Comparison of ENCODE assay signal across 8 mouse cellular contexts in the genomic region with DNA sequence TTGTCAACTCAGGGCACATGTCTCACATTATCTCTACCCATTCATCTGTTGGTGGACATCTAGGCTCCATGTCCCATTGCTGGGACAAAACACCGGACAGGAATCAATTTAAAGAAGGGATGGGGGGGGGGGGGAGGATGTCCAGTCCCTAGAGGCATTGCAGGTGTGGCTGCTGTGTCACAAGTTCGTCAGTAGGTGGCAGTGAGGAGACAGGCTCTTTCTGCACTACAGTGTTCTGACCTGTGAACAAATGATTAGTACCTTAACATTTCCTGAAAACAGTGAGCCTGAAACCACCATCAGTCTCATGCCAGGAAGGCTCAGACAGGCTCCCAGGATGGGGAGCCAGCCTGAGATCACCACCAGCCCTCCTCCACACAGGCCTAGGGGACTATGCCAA. TPM values are rescaled to one million over a fixed set of nuclear protein-coding genes. Genes with fewer than 3 reads are reported as not detected.
DNase-seq lines count a peak whose midpoint lies in the region; ATAC-seq and TF ChIP-seq lines count a peak whose summit lies in the region.

No protein-coding gene starts in this region.

- H3K27me3 ChIP-seq in forebrain, embryonic 11.5 days (ENCODE audit: control insufficient read depth, insufficient read depth, low read length), result no peaks in the 10 kb centered on the region
- H3K27me3 ChIP-seq in forebrain, embryonic 10.5 days (ENCODE audit: poor library complexity, severe bottlenecking), result 0 out of 2 replicates have a peak, but pooled peaks cover 8% of the 10 kb centered on the region
- H3K27me3 ChIP-seq in liver, postnatal 0 days (ENCODE audit: insufficient read depth, low read length), result no peaks in the 10 kb centered on the region
- H3K27me3 ChIP-seq in liver, embryonic 12.5 days (replicated peaks), result no peaks in the 10 kb centered on the region
- no peaks in the 10 kb centered on the region for H3K27me3 ChIP-seq in splenic B cell, adult 2 months (ENCODE audit: control insufficient read depth, insufficient read depth, low read length, poor library complexity, severe bottlenecking)

- no peak overlapping the region for H3K9ac ChIP-seq in forebrain, embryonic 11.5 days (ENCODE audit: low read length)
- H3K9ac ChIP-seq in liver, postnatal 0 days (replicated peaks), result no peak overlapping the region
- no peak overlapping the region for H3K9ac ChIP-seq in liver, embryonic 12.5 days

- DNase-seq in forebrain, embryonic 11.5 days (ENCODE audit: low spot score), result peak; percentile 51
- no peak for DNase-seq in forebrain, embryonic 10.5 days (ENCODE audit: extremely low spot score, low spot score)
- DNase-seq in liver, postnatal 0 days, result peak; percentile 32
- peak; percentile 22 for DNase-seq in embryo, embryonic 11 days
- DNase-seq in splenic B cell, adult 2 months (ENCODE audit: low read depth, low spot score), result peak; percentile 80
- DNase-seq in MN1 (ENCODE audit: low spot score), result no peak
- DNase-seq in right cerebral cortex, postnatal 36 days (ENCODE audit: low spot score in 2 of 2), result no peak

- WGBS in forebrain, embryonic 11.5 days, result 23% methylated on average over 2 of the region's 2 CpGs
- WGBS in forebrain, embryonic 10.5 days, result 20% methylated on average over 2 of the region's 2 CpGs
- 13% methylated on average over 2 of the region's 2 CpGs for WGBS in liver, postnatal 0 days (ENCODE audit: insufficient replicate concordance)
- WGBS in liver, embryonic 12.5 days (ENCODE audit: insufficient replicate concordance), result 8% methylated on average over 2 of the region's 2 CpGs

- TF ChIP-seq EP300 in liver, postnatal 0 days (IDR thresholded peaks at IDR 0.05; ENCODE audit: low read depth), result no peak

- H3K4me1 ChIP-seq in forebrain, embryonic 11.5 days (replicated peaks; ENCODE audit: control insufficient read depth, insufficient read depth, low read length), result no peaks in the 10 kb centered on the region
- H3K4me1 ChIP-seq in forebrain, embryonic 10.5 days, result peaks cover 4% of the 10 kb centered on the region; the same call in 1 of the 2 replicates
- H3K4me1 ChIP-seq in liver, postnatal 0 days (ENCODE audit: insufficient read depth), result no peaks in the 10 kb centered on the region
- peaks cover 3% of the 10 kb centered on the region; the same call in 1 of the 2 replicates for H3K4me1 ChIP-seq in liver, embryonic 12.5 days

- H3K27ac ChIP-seq in forebrain, embryonic 11.5 days (ENCODE audit: low read depth, low read length), result no peak overlapping the region
- H3K27ac ChIP-seq in forebrain, embryonic 10.5 days, result no peak overlapping the region
- no peak overlapping the region for H3K27ac ChIP-seq in liver, postnatal 0 days (ENCODE audit: low read depth)
- no peak overlapping the region for H3K27ac ChIP-seq in liver, embryonic 12.5 days

- H3K36me3 ChIP-seq in forebrain, embryonic 11.5 days (ENCODE audit: control insufficient read depth, insufficient read depth, low read length), result no peaks in the 10 kb centered on the region
- H3K36me3 ChIP-seq in forebrain, embryonic 10.5 days (replicated peaks), result no peaks in the 10 kb centered on the region
- no peaks in the 10 kb centered on the region for H3K36me3 ChIP-seq in liver, postnatal 0 days (replicated peaks; ENCODE audit: insufficient read depth, low read length)
- no peaks in the 10 kb centered on the region for H3K36me3 ChIP-seq in liver, embryonic 12.5 days
- no peaks in the 10 kb centered on the region for H3K36me3 ChIP-seq in splenic B cell, adult 2 months (ENCODE audit: control insufficient read depth, insufficient read depth, low read length, poor library complexity, severe bottlenecking)

- H3K4me3 ChIP-seq in forebrain, embryonic 11.5 days (ENCODE audit: low read depth, low read length), result no peak overlapping the region
- H3K4me3 ChIP-seq in forebrain, embryonic 10.5 days, result no peak overlapping the region
- H3K4me3 ChIP-seq in liver, postnatal 0 days (ENCODE audit: low read depth, low read length), result no peak overlapping the region
- no peak overlapping the region for H3K4me3 ChIP-seq in liver, embryonic 12.5 days

- no peak for ATAC-seq in forebrain, embryonic 11.5 days (replicated peaks; ENCODE audit: low FRiP score)
- no peak for ATAC-seq in liver, postnatal 0 days
- no peak for ATAC-seq in liver, embryonic 12.5 days

- peak; percentile 68 for TF ChIP-seq CTCF in liver, postnatal 0 days (IDR thresholded peaks at IDR 0.05; ENCODE audit: low read depth)

- H3K9me3 ChIP-seq in forebrain, embryonic 11.5 days (ENCODE audit: control insufficient read depth, low read length), result no peaks in the 10 kb centered on the region
- no peaks in the 10 kb centered on the region for H3K9me3 ChIP-seq in forebrain, embryonic 10.5 days
- H3K9me3 ChIP-seq in liver, postnatal 0 days (ENCODE audit: low read length), result no peaks in the 10 kb centered on the region
- H3K9me3 ChIP-seq in liver, embryonic 12.5 days (replicated peaks), result no peaks in the 10 kb centered on the region

- no peak overlapping the region for H3K4me2 ChIP-seq in forebrain, embryonic 11.5 days (ENCODE audit: low read depth, low read length, severe bottlenecking)
- H3K4me2 ChIP-seq in liver, postnatal 0 days (ENCODE audit: low read depth, low read length), result no peak overlapping the region
- H3K4me2 ChIP-seq in liver, embryonic 12.5 days, result no peak overlapping the region

RNA-seq across cellular contexts. Expression of a gene that starts 6.8 kb away (rescaled TPM):
- 1.4 and 1.8 TPM in 2 replicates for polyA plus RNA-seq in forebrain, embryonic 11.5 days (2014; fragmentation: Nextera tagmentation; extraction: Ambion mirVana)
- polyA plus RNA-seq in forebrain, embryonic 10.5 days (2016; fragmentation: Nextera tagmentation; extraction: Ambion mirVana), result 2.3 and 2.5 TPM in 2 replicates
- 0.73 and 1.0 TPM in 2 replicates for polyA plus RNA-seq in liver, postnatal 0 days (2015; fragmentation: Nextera tagmentation; extraction: Ambion mirVana)
- polyA plus RNA-seq in liver, embryonic 12.5 days (2016; fragmentation: Nextera tagmentation; extraction: Ambion mirVana), result 4.6 and 6.8 TPM in 2 replicates

RNA-seq across cellular contexts. Expression of a gene that starts 21.7 kb away (rescaled TPM):
- polyA plus RNA-seq in forebrain, embryonic 11.5 days (2014; fragmentation: Nextera tagmentation; extraction: Ambion mirVana), result 0.12 and 0.15 TPM in 2 replicates
- 0.18 and 0.45 TPM in 2 replicates for polyA plus RNA-seq in forebrain, embryonic 10.5 days (2016; fragmentation: Nextera tagmentation; extraction: Ambion mirVana)
- 1.6 and 2.6 TPM in 2 replicates for polyA plus RNA-seq in liver, postnatal 0 days (2015; fragmentation: Nextera tagmentation; extraction: Ambion mirVana)
- polyA plus RNA-seq in liver, embryonic 12.5 days (2016; fragmentation: Nextera tagmentation; extraction: Ambion mirVana), result 1.6 and 2.1 TPM in 2 replicates

Comparison
In these comparisons a context has a peak if more than half of its experiments do, and no peak if none do; other contexts are left out.
1. DNase-seq: peak in forebrain, embryonic 11.5 days (single experiment), liver, postnatal 0 days (single experiment), embryo, embryonic 11 days (single experiment) and splenic B cell, adult 2 months (single experiment); none in forebrain, embryonic 10.5 days (single experiment), MN1 (single experiment) and right cerebral cortex, postnatal 36 days (0 of 2).